14 mouse cellular contexts compared by ENCODE assay signal in the genomic region with DNA sequence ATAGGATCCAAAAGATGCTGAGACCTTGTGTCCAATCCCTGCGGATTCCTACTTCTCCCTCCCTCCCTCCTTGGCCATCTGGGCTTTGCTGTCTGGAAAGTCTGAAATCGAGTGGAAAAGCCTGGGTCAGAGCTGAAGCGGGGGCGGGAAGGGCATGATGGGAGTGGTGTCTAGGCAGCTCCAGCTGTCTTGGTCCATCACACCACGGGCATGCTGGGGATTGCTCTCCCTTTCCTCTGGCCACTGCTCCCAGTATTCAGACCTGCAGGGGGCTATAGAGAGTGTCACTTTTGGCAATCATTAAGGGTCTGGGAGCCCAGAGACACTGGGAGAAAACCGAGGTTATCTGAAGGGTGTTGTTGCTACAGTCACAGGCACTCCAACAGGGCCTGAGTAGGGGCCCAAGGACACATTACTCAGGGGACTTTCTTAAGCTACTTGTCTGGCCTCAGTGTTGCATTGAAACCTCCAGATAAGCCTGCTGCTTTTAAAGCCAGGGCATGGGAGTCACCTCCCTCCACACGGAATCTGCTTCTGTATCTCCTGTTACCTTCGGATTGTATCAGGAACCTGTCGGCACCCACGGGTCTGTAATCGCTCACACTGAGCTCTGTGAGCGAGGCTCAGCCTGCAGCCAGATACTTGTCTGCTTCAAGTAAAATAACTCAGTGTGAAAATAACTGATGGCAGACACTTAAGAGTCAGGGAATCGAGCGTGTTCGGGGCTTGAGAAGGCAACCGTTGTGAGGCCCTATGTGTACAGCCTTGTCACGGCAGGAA. TPM values are rescaled to one million over a fixed set of nuclear protein-coding genes. Genes with fewer than 3 reads are reported as not detected.
DNase-seq lines count a peak whose midpoint lies in the region; ATAC-seq and TF ChIP-seq lines count a peak whose summit lies in the region.
"Had no signal": no experiment of that assay in that cellular context is flagged by ENCODE, and none has a peak within 500 bp of the region (broad histone marks: within the 10 kb centered on the region; RNA-seq: fewer than 3 reads in every experiment).

No protein-coding gene starts in this region.

- peak; percentile 26; the same call in 1 of the 2 replicates for TF ChIP-seq CTCF in stomach, postnatal 0 days (IDR thresholded peaks at IDR 0.05; ENCODE audit: low read depth)

- DNase-seq in cerebellum, postnatal 36 days, result peak; percentile 24 to 37
- no peak for DNase-seq in cerebellum, adult 11-12 months
- DNase-seq in kidney, adult 9 months, result no peak
- peak; percentile 24 for DNase-seq in ovary, postnatal 36 days (ENCODE audit: low spot score)
- DNase-seq in ovary, postnatal 14 days (ENCODE audit: low spot score), result no peak
- no peak for DNase-seq in stomach, postnatal 0 days (ENCODE audit: low spot score)
- no peak for DNase-seq in right cerebral cortex, adult 18-20 months
- DNase-seq: adrenal gland, postnatal 10 days; kidney, adult 2 months; right cerebral cortex, postnatal 14 days had no signal

- no peak for TF ChIP-seq EP300 in stomach, postnatal 0 days (optimal IDR thresholded peaks at IDR 0.05)

- no peak overlapping the region for H3K4me2 ChIP-seq in kidney, embryonic 14.5 days (replicated peaks; ENCODE audit: low read depth, low read length)
- no peak overlapping the region for H3K4me2 ChIP-seq in stomach, postnatal 0 days (replicated peaks; ENCODE audit: low read depth)
- H3K4me2 ChIP-seq: liver, embryonic 15.5 days; stomach, embryonic 15.5 days had no signal

- ATAC-seq in kidney, embryonic 14.5 days (ENCODE audit: low FRiP score, low TSS enrichment), result 0 out of 2 replicates have a peak, but pooled peaks have one; percentile 20
- no peak for ATAC-seq in stomach, postnatal 0 days (ENCODE audit: low FRiP score, low TSS enrichment)

- 63% methylated on average over 17 of the region's 17 CpGs for WGBS in kidney, embryonic 14.5 days
- WGBS in stomach, postnatal 0 days, result 60% methylated on average over 17 of the region's 17 CpGs

- no peak overlapping the region for H3K9ac ChIP-seq in kidney, embryonic 14.5 days (ENCODE audit: low read depth, low read length)
- H3K9ac ChIP-seq in stomach, postnatal 0 days (ENCODE audit: low read length), result no peak overlapping the region
- H3K9ac ChIP-seq: liver, embryonic 15.5 days; stomach, embryonic 15.5 days had no signal

- no peak overlapping the region for H3K4me3 ChIP-seq in kidney, embryonic 14.5 days (ENCODE audit: low read length)
- no peak overlapping the region for H3K4me3 ChIP-seq in stomach, postnatal 0 days (ENCODE audit: low read depth, low read length)
- H3K4me3 ChIP-seq: left cerebral cortex, adult 2 months; liver, embryonic 15.5 days; stomach, embryonic 15.5 days had no signal

- H3K36me3 ChIP-seq in kidney, embryonic 14.5 days (ENCODE audit: control insufficient read depth, insufficient read depth, low read length), result no peaks in the 10 kb centered on the region
- no peaks in the 10 kb centered on the region for H3K36me3 ChIP-seq in stomach, postnatal 0 days (ENCODE audit: control insufficient read depth, insufficient read depth, low read length)
- H3K36me3 ChIP-seq: liver, embryonic 15.5 days; stomach, embryonic 15.5 days had no signal

- H3K4me1 ChIP-seq in kidney, embryonic 14.5 days (ENCODE audit: control insufficient read depth, insufficient read depth, low read length), result no peaks in the 10 kb centered on the region
- H3K4me1 ChIP-seq in stomach, postnatal 0 days (replicated peaks; ENCODE audit: control insufficient read depth, insufficient read depth), result no peaks in the 10 kb centered on the region
- H3K4me1 ChIP-seq: liver, embryonic 15.5 days had no signal

- no peaks in the 10 kb centered on the region for H3K9me3 ChIP-seq in kidney, embryonic 14.5 days (ENCODE audit: control insufficient read depth, low read length)
- H3K9me3 ChIP-seq in stomach, postnatal 0 days (ENCODE audit: control insufficient read depth, low read length), result no peaks in the 10 kb centered on the region
- H3K9me3 ChIP-seq: liver, embryonic 15.5 days; stomach, embryonic 15.5 days had no signal

- H3K27ac ChIP-seq in kidney, embryonic 14.5 days (ENCODE audit: low read depth, low read length), result no peak overlapping the region
- no peak overlapping the region for H3K27ac ChIP-seq in stomach, postnatal 0 days (replicated peaks)
- H3K27ac ChIP-seq: left cerebral cortex, adult 2 months; liver, embryonic 15.5 days; stomach, embryonic 15.5 days had no signal

- H3K27me3 ChIP-seq in kidney, embryonic 14.5 days (ENCODE audit: control insufficient read depth, insufficient read depth, low read length), result no peaks in the 10 kb centered on the region
- H3K27me3 ChIP-seq in stomach, postnatal 0 days (ENCODE audit: control insufficient read depth, insufficient read depth, low read length), result no peaks in the 10 kb centered on the region
- H3K27me3 ChIP-seq: liver, embryonic 15.5 days; stomach, embryonic 15.5 days had no signal

RNA-seq across cellular contexts. Expression of a gene that starts 29.0 kb away (rescaled TPM):
- 2.0 and 3.5 TPM in 2 replicates for polyA plus RNA-seq in kidney, embryonic 14.5 days (2014; fragmentation: Nextera tagmentation; extraction: Ambion mirVana)
- 7.2 and 8.5 TPM in 2 replicates for polyA plus RNA-seq in stomach, postnatal 0 days (2015; fragmentation: Nextera tagmentation; extraction: Ambion mirVana)
- polyA plus RNA-seq: kidney, adult 2 months had no signal

Comparison
In these comparisons a context has a peak if more than half of its experiments do, and no peak if none do; other contexts are left out.
1. DNase-seq: peak in cerebellum, postnatal 36 days (2 of 2) and ovary, postnatal 36 days (single experiment); none in cerebellum, adult 11-12 months (single experiment), kidney, adult 9 months (single experiment), ovary, postnatal 14 days (single experiment), stomach, postnatal 0 days (single experiment) and right cerebral cortex, adult 18-20 months (single experiment).